20 mouse cellular contexts compared by ENCODE assay signal in the genomic region with DNA sequence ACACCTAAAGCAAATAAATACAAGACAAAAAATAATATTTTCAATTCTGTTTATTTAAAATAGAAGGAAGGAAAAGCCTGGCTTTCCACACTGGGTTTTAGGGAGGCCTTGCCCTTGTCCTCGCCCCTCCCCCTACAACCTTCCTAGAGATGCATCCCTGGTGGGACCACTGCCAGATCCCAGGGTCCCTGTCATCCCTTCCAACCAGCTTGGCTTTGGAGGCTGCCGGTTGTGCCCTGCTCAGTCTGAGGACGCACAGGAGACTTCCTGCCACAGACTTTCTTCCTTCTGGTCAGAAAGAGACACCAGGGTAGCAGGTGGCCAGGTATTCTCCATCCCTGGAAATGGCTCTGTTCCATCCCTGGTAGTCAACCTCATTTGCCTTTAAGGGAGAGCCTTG. TPM values are rescaled to one million over a fixed set of nuclear protein-coding genes. Genes with fewer than 3 reads are reported as not detected.
A peak's percentile ranks its signal among the peaks of the same experiment; 100 is the strongest.
DNase-seq lines count a peak whose midpoint lies in the region; ATAC-seq and TF ChIP-seq lines count a peak whose summit lies in the region.
"Had no signal": no experiment of that assay in that cellular context is flagged by ENCODE, and none has a peak within 500 bp of the region (broad histone marks: within the 10 kb centered on the region; RNA-seq: fewer than 3 reads in every experiment).

No protein-coding gene starts in this region.

- no peak for TF ChIP-seq CTCF in hindbrain, postnatal 0 days (IDR thresholded peaks at IDR 0.05; ENCODE audit: low read depth)

- no peak overlapping the region for H3K9ac ChIP-seq in hindbrain, postnatal 0 days (replicated peaks; ENCODE audit: low read length)
- no peak overlapping the region for H3K9ac ChIP-seq in hindbrain, embryonic 14.5 days
- H3K9ac ChIP-seq: embryonic facial prominence, embryonic 13.5 days; forebrain, embryonic 12.5 days; heart, embryonic 13.5 days had no signal

- DNase-seq in hindbrain, postnatal 0 days (ENCODE audit: low spot score) = peak; percentile 34
- DNase-seq in hindbrain, embryonic 14.5 days (ENCODE audit: low spot score) = no peak
- DNase-seq in cerebellum, adult 11-12 months = peak; percentile 78
- peak; percentile 71 for DNase-seq in cerebellum, adult 9-10 months
- DNase-seq in cerebellum, postnatal 25 days = peak; percentile 71 to 82
- DNase-seq in spleen, postnatal 4 days (ENCODE audit: low spot score in 2 of 2) = no peak
- DNase-seq in gastrocnemius, adult 8-10 months (ENCODE audit: low spot score in 2 of 2) = no peak
- no peak for DNase-seq in urinary bladder, postnatal 36 days (ENCODE audit: low spot score in 2 of 2)
- DNase-seq: adrenal gland, postnatal 10 days; gastrocnemius, postnatal 25 days; heart, postnatal 36 days; kidney, adult 18-20 months had no signal

- no peak overlapping the region for H3K27ac ChIP-seq in hindbrain, postnatal 0 days
- no peak overlapping the region for H3K27ac ChIP-seq in hindbrain, embryonic 14.5 days
- H3K27ac ChIP-seq: embryonic facial prominence, embryonic 13.5 days; forebrain, embryonic 12.5 days; heart, embryonic 13.5 days had no signal

- H3K36me3 ChIP-seq in hindbrain, postnatal 0 days (ENCODE audit: insufficient read depth, low read length) = no peaks in the 10 kb centered on the region
- no peaks in the 10 kb centered on the region for H3K36me3 ChIP-seq in hindbrain, embryonic 14.5 days (replicated peaks; ENCODE audit: control insufficient read depth, insufficient read depth)
- H3K36me3 ChIP-seq: embryonic facial prominence, embryonic 13.5 days; forebrain, embryonic 12.5 days; heart, embryonic 13.5 days had no signal

- no peaks in the 10 kb centered on the region for H3K27me3 ChIP-seq in hindbrain, postnatal 0 days (ENCODE audit: insufficient read depth, low read length)
- no peaks in the 10 kb centered on the region for H3K27me3 ChIP-seq in hindbrain, embryonic 14.5 days (ENCODE audit: control insufficient read depth, insufficient read depth, low read length)
- H3K27me3 ChIP-seq: embryonic facial prominence, embryonic 13.5 days; forebrain, embryonic 12.5 days had no signal

- 60% methylated on average over 3 of the region's 3 CpGs for WGBS in hindbrain, postnatal 0 days
- WGBS in hindbrain, embryonic 14.5 days = 83% methylated on average over 3 of the region's 3 CpGs

- no peaks in the 10 kb centered on the region for H3K9me3 ChIP-seq in hindbrain, postnatal 0 days (ENCODE audit: low read length)
- no peaks in the 10 kb centered on the region for H3K9me3 ChIP-seq in hindbrain, embryonic 14.5 days (ENCODE audit: control insufficient read depth, low read length)
- H3K9me3 ChIP-seq: embryonic facial prominence, embryonic 13.5 days; forebrain, embryonic 12.5 days; heart, embryonic 13.5 days had no signal

- no peak overlapping the region for H3K4me2 ChIP-seq in hindbrain, postnatal 0 days (ENCODE audit: low read depth, low read length)
- H3K4me2 ChIP-seq in hindbrain, embryonic 14.5 days (replicated peaks) = no peak overlapping the region
- H3K4me2 ChIP-seq: embryonic facial prominence, embryonic 13.5 days; forebrain, embryonic 12.5 days; heart, embryonic 13.5 days had no signal

- ATAC-seq in hindbrain, postnatal 0 days = no peak
- ATAC-seq in hindbrain, embryonic 14.5 days (ENCODE audit: low FRiP score) = no peak
- ATAC-seq: forebrain, embryonic 16.5 days; hindbrain, embryonic 16.5 days had no signal

- H3K4me3 ChIP-seq in hindbrain, postnatal 0 days (ENCODE audit: low read length) = no peak overlapping the region
- no peak overlapping the region for H3K4me3 ChIP-seq in hindbrain, embryonic 14.5 days (replicated peaks; ENCODE audit: low read length)
- H3K4me3 ChIP-seq: embryonic facial prominence, embryonic 13.5 days; forebrain, embryonic 12.5 days; heart, embryonic 13.5 days had no signal

- H3K4me1 ChIP-seq in hindbrain, postnatal 0 days (ENCODE audit: insufficient read depth, low read length) = peaks cover 32% of the 10 kb centered on the region
- peaks cover 8% of the 10 kb centered on the region for H3K4me1 ChIP-seq in hindbrain, embryonic 14.5 days (replicated peaks; ENCODE audit: control insufficient read depth, insufficient read depth, low read length)
- H3K4me1 ChIP-seq: embryonic facial prominence, embryonic 13.5 days; heart, embryonic 13.5 days had no signal

RNA-seq across cellular contexts. Expression of gene Gabbr2, which starts 57.4 kb away (rescaled TPM):
- 98.9 and 115 TPM in 2 replicates for total RNA-seq in hindbrain, postnatal 0 days (2014; rRNA removed)
- 16.7 and 17.7 TPM in 2 replicates for polyA plus RNA-seq in hindbrain, postnatal 0 days (2015; fragmentation: Nextera tagmentation; extraction: Ambion mirVana)
- 13.3 and 13.8 TPM in 2 replicates for polyA plus RNA-seq in hindbrain, embryonic 14.5 days (2014; fragmentation: Nextera tagmentation; extraction: Ambion mirVana)
- total RNA-seq in gastrocnemius, adult 8-10 months (2022) = under 1 TPM in 2 of 4 experiments, not detected in 2; 0.05 to 0.17 TPM
- total RNA-seq: granulocyte monocyte progenitor cell, adult 5-6 weeks; heart, postnatal 36 days; MEL had no signal
- polyA plus RNA-seq: C2C12 had no signal

Comparison
In these comparisons a context has a peak if more than half of its experiments do, and no peak if none do; other contexts are left out.
1. DNase-seq: peak in hindbrain, postnatal 0 days (single experiment), cerebellum, adult 11-12 months (single experiment), cerebellum, adult 9-10 months (single experiment) and cerebellum, postnatal 25 days (2 of 2); none in hindbrain, embryonic 14.5 days (single experiment), spleen, postnatal 4 days (0 of 2), gastrocnemius, adult 8-10 months (0 of 2) and urinary bladder, postnatal 36 days (0 of 2).
2. RNA of gene Gabbr2, which starts 57.4 kb away (total RNA-seq): 98.9 to 115 TPM in hindbrain, postnatal 0 days; 0.05 to 0.17 TPM in gastrocnemius, adult 8-10 months; every median in the first group is over 10 times any median in the second.